Comparison of ENCODE assay signal across 9 mouse cellular contexts in genomic region chr7:145299562-145300320, GRCm38 (mm10). TPM values are rescaled to one million over a fixed set of nuclear protein-coding genes. Genes with fewer than 3 reads are reported as not detected.
DNase-seq lines count a peak whose midpoint lies in the region; ATAC-seq lines count a peak whose summit lies in the region.
"Had no signal": no experiment of that assay in that cellular context is flagged by ENCODE, and none has a peak within 500 bp of the region (broad histone marks: within the 10 kb centered on the region; RNA-seq: fewer than 3 reads in every experiment).

No protein-coding gene starts in this region.

- H3K27ac ChIP-seq in hindbrain, embryonic 10.5 days = no peak overlapping the region
- H3K27ac ChIP-seq in hindbrain, embryonic 11.5 days (ENCODE audit: low read depth, low read length) = no peak overlapping the region
- H3K27ac ChIP-seq in intestine, embryonic 15.5 days = no peak overlapping the region

- 64% methylated on average over 7 of the region's 7 CpGs for WGBS in hindbrain, embryonic 10.5 days
- 66% methylated on average over 7 of the region's 7 CpGs for WGBS in hindbrain, embryonic 11.5 days
- 62% methylated on average over 7 of the region's 7 CpGs for WGBS in intestine, embryonic 15.5 days

- no peak overlapping the region for H3K9ac ChIP-seq in hindbrain, embryonic 11.5 days (ENCODE audit: low read depth, low read length)
- H3K9ac ChIP-seq in intestine, embryonic 15.5 days = no peak overlapping the region

- no peaks in the 10 kb centered on the region for H3K36me3 ChIP-seq in hindbrain, embryonic 10.5 days
- H3K36me3 ChIP-seq in hindbrain, embryonic 11.5 days (ENCODE audit: control insufficient read depth, insufficient read depth, low read length) = no peaks in the 10 kb centered on the region
- H3K36me3 ChIP-seq in intestine, embryonic 15.5 days = no peaks in the 10 kb centered on the region

- DNase-seq in hindbrain, embryonic 10.5 days (ENCODE audit: low spot score) = peak; percentile 30
- DNase-seq in hindbrain, embryonic 11.5 days (ENCODE audit: low spot score) = no peak
- DNase-seq in brain, adult 2 months (ENCODE audit: low read depth, low spot score) = peak; percentile 95
- peak; percentile 42 to 59 for DNase-seq in gastrocnemius, adult 8-10 months (ENCODE audit: low spot score in 2 of 2)
- peak; percentile 79 for DNase-seq in lung, postnatal 10 days
- no peak for DNase-seq in ovary, adult 18-20 months (ENCODE audit: low spot score)

- H3K9me3 ChIP-seq in hindbrain, embryonic 10.5 days = no peaks in the 10 kb centered on the region
- H3K9me3 ChIP-seq in hindbrain, embryonic 11.5 days (ENCODE audit: control insufficient read depth, low read length) = no peaks in the 10 kb centered on the region
- H3K9me3 ChIP-seq in intestine, embryonic 15.5 days = no peaks in the 10 kb centered on the region

- no peaks in the 10 kb centered on the region; the same call in 1 of the 2 replicates for H3K27me3 ChIP-seq in hindbrain, embryonic 10.5 days (ENCODE audit: insufficient read depth, poor library complexity, severe bottlenecking)
- H3K27me3 ChIP-seq in hindbrain, embryonic 11.5 days (ENCODE audit: control insufficient read depth, insufficient read depth, low read length) = no peaks in the 10 kb centered on the region
- no peaks in the 10 kb centered on the region for H3K27me3 ChIP-seq in intestine, embryonic 15.5 days (replicated peaks)

- peaks cover 40% of the 10 kb centered on the region for H3K4me1 ChIP-seq in hindbrain, embryonic 10.5 days (replicated peaks)
- H3K4me1 ChIP-seq in hindbrain, embryonic 11.5 days (replicated peaks; ENCODE audit: control insufficient read depth, insufficient read depth, low read length) = no peaks in the 10 kb centered on the region
- H3K4me1 ChIP-seq in intestine, embryonic 15.5 days (replicated peaks) = peaks cover 23% of the 10 kb centered on the region

- no peak for ATAC-seq in hindbrain, embryonic 11.5 days (ENCODE audit: low FRiP score)
- no peak for ATAC-seq in erythroblast, adult 5-6 weeks (replicated peaks; ENCODE audit: low FRiP score, poor library complexity, severe bottlenecking)
- ATAC-seq in intestine, embryonic 15.5 days = no peak

- no peak overlapping the region for H3K4me2 ChIP-seq in hindbrain, embryonic 11.5 days (replicated peaks; ENCODE audit: low read depth, low read length)
- no peak overlapping the region for H3K4me2 ChIP-seq in intestine, embryonic 15.5 days (replicated peaks)

- no peak overlapping the region for H3K4me3 ChIP-seq in hindbrain, embryonic 10.5 days
- H3K4me3 ChIP-seq in hindbrain, embryonic 11.5 days (ENCODE audit: low read depth, low read length) = no peak overlapping the region
- H3K4me3 ChIP-seq in intestine, embryonic 15.5 days (replicated peaks) = no peak overlapping the region

RNA-seq across cellular contexts. Expression of gene Mrgprf, which starts 0.9 kb away (rescaled TPM):
- polyA plus RNA-seq in hindbrain, embryonic 10.5 days (2016; fragmentation: Nextera tagmentation; extraction: Ambion mirVana) = 0.14 and 0.35 TPM in 2 replicates
- polyA plus RNA-seq in hindbrain, embryonic 11.5 days (2014; fragmentation: Nextera tagmentation; extraction: Ambion mirVana) = 0.26 and 0.47 TPM in 2 replicates
- 1 to 10 TPM in 3 of 4 experiments, under 1 TPM in 1; 0.94 to 1.5 (median 1.2) TPM for total RNA-seq in gastrocnemius, adult 8-10 months (2022)
- total RNA-seq in erythroblast, adult 5-6 weeks (2015; ENCODE audit: low replicate concordance) = not detected in 2 replicates
- not detected in 2 replicates for total RNA-seq in erythroblast, adult 5-6 weeks (2017; ENCODE audit: low replicate concordance)
- 1.8 and 2.1 TPM in 2 replicates for polyA plus RNA-seq in intestine, embryonic 15.5 days (2015; fragmentation: Nextera tagmentation; extraction: Ambion mirVana)

RNA-seq across cellular contexts. Expression of gene Mrgprd, which starts 14.9 kb away (rescaled TPM):
- polyA plus RNA-seq in hindbrain, embryonic 10.5 days (2016; fragmentation: Nextera tagmentation; extraction: Ambion mirVana) = not detected in 2 replicates
- not detected in 2 replicates for polyA plus RNA-seq in hindbrain, embryonic 11.5 days (2014; fragmentation: Nextera tagmentation; extraction: Ambion mirVana)
- not detected for total RNA-seq in gastrocnemius, adult 8-10 months (2022)
- not detected in 2 replicates for total RNA-seq in erythroblast, adult 5-6 weeks (2015; ENCODE audit: low replicate concordance)
- total RNA-seq in erythroblast, adult 5-6 weeks (2017; ENCODE audit: low replicate concordance) = not detected in 2 replicates
- not detected in 2 replicates for polyA plus RNA-seq in intestine, embryonic 15.5 days (2015; fragmentation: Nextera tagmentation; extraction: Ambion mirVana)
- polyA plus RNA-seq: intestine, embryonic 14.5 days had no signal

RNA-seq across cellular contexts. Expression of gene Tpcn2, which starts 15.9 kb away (rescaled TPM):
- polyA plus RNA-seq in hindbrain, embryonic 10.5 days (2016; fragmentation: Nextera tagmentation; extraction: Ambion mirVana) = 5.7 and 5.8 TPM in 2 replicates
- 2.1 and 3.7 TPM in 2 replicates for polyA plus RNA-seq in hindbrain, embryonic 11.5 days (2014; fragmentation: Nextera tagmentation; extraction: Ambion mirVana)
- total RNA-seq in gastrocnemius, adult 8-10 months (2022) = 1 to 10 TPM in 2 of 4 experiments, under 1 TPM in 2; 0.70 to 1.4 (median 0.90) TPM
- 3.8 and 4.6 TPM in 2 replicates for total RNA-seq in erythroblast, adult 5-6 weeks (2015; ENCODE audit: low replicate concordance)
- total RNA-seq in erythroblast, adult 5-6 weeks (2017; ENCODE audit: low replicate concordance) = 1.3 and 2.2 TPM in 2 replicates
- polyA plus RNA-seq in intestine, embryonic 15.5 days (2015; fragmentation: Nextera tagmentation; extraction: Ambion mirVana) = 8.8 and 9.8 TPM in 2 replicates

Comparison
In these comparisons a context has a peak if more than half of its experiments do, and no peak if none do; other contexts are left out.
1. DNase-seq: peak in hindbrain, embryonic 10.5 days (single experiment), brain, adult 2 months (single experiment), gastrocnemius, adult 8-10 months (2 of 2) and lung, postnatal 10 days (single experiment); none in hindbrain, embryonic 11.5 days (single experiment) and ovary, adult 18-20 months (single experiment).